Mouse (Mus musculus) activated CD4-positive, CD25-positive, alpha-beta regulatory T cell, adult 4 months (primary cell): ENCODE measurements around the gene Tex14. TPM values are rescaled to one million over a fixed set of nuclear protein-coding genes. Genes with fewer than 3 reads are reported as not detected.
A peak's percentile ranks its signal among the peaks of the same experiment; 100 is the strongest.
"Not testable (repeated sequence)": the region's sequence is repeated elsewhere in the genome, so short reads cannot be mapped to it uniquely, and the experiment has no call there.

Experiments
- ATAC-seq: one replicate; pipeline ENCODE4 v1.8.0; 2017
- polyA plus RNA-seq, 2 experiments: library from polyadenylated mRNA; unstranded; fragments of 100-300 nt; shearing (Covaris generic); gene quantifications; one replicate each; pipeline ENCODE4 v1.2.1; 2017

Gene Tex14
- polyA plus RNA-seq, 2 experiments from 2014 or later: 0.22 to 0.58 TPM

DNA sequence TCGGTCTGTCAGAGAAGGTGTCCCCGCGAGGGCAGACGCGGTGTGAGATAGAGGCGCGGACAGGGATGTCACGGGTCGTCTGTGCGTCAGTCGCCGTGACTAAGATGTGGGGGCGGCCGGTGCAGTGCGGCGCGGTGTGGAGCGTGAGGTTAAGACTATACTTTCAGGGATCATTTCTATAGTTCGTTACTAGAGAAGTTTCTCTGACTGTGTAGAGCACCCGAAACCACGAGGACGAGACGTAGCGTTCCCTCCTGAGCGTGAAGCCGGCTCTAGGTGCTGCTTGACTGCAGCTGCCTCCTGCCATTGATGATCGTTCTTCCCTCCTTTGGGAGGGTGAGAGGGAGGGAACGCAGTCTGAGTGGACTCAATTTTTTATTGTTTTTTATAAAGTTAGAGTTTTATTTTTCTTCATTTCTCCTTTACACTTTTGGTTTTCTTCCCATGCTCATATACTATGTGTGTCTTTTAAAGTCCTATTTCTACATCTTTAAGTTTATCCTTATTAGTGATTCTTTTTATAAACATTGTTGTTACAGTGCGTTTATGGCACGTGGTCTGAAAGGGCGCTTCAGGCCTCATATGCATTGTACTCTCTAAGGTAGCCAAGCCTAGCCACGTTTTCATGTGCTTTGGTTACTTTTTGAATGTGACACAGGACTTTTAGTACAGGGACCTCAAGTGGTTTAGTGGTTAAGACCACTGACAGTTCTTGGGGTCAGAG is 43.8 kb downstream of the Tex14 start:
- peak; percentile 75 for ATAC-seq

DNA sequence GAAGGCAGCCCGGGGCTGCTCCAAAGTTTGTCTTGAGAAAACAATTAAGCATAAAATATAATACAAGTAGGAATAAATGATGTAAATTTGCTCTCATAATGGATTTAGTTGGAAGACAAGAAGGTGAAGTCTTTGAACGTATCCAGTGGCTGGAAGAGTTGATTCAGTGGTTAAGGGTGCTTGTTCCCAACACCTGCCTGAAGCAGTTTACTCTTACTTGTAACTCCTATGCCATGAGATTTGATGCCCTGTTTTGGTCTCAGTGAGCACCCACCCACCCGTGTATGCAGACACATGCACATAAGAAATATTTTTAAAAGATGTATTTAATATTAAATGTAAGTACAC is 44.3 kb downstream of the Tex14 start:
- no peak for ATAC-seq

DNA sequence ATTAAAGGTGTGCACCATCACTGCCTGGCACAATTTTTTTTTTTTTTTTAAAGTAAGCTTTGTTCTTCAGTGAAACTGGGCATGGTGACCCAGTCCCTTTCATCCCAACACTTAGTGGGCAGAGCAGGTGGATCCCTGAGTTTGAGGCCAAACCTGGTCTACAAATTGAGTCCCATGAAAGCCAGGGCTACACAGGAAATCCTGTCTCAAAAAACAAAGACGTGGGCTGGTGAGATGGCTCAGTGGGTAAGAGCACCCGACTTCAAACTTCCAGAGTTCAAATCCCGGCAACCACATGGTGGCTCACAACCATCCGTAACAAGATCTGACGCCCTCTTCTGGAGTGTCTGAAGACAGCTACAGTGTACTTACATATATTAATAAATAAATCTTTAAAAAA is 45.0 kb downstream of the Tex14 start:
- not testable (repeated sequence) for ATAC-seq

DNA sequence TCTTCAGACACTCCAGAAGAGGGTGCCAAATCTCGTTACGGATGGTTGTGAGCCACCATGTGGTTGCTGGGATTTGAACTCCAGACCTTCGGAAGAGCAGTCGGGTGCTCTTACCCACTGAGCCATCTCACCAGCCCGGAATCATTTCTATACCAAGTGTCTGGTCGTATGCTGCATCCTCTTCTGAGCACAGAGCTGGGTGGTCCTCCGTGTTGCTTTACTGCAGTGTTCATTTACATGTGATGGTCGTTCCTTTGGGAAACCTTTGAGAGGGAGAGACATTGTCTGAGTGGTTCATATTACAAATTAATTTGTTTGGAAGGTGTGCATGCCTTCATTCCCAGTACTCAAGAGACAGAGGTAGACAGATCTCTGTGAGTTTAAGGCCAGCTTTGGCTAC is 47.9 kb downstream of the Tex14 start:
- ATAC-seq: not testable (repeated sequence)

DNA sequence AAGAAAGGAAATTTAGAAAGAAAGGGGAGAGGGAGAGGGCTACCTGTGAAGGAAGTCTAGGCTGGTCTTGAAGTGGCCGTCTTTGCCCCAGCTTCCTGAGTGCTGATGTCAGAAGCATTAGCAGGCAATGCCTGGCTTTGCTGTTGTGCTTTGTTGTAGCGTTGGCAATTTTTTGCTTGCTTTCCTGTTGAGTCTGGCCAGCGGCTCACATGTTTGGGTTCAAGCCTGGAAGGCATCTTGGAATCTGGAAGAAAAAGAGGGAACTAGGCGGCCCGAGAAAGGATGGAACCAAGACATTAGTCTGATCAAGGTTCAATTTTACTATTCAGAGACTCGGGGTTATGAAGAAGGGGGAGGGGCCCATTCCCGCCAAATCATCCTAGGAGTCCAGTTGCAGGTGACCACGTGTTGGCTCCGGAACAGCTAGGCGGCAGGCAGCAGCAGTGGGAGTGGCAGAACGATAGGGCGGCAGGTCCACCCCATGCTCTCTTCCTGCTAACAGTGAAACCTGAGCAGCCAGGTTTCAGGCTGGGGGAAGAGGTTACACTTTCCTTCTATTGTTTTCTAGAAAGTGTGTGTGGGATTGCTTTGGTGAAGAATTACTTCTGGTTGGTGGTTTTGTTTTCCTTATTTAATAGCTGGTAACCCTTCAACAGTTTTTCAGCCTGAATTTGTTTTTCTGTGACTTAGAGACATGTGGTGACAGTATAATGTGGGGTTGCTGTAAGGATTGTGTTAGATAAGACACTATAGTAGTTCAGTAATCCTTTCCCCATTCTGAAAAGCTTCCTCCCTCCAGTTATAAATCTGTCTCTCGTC is 48.6 kb downstream of the Tex14 start:
- no peak for ATAC-seq

DNA sequence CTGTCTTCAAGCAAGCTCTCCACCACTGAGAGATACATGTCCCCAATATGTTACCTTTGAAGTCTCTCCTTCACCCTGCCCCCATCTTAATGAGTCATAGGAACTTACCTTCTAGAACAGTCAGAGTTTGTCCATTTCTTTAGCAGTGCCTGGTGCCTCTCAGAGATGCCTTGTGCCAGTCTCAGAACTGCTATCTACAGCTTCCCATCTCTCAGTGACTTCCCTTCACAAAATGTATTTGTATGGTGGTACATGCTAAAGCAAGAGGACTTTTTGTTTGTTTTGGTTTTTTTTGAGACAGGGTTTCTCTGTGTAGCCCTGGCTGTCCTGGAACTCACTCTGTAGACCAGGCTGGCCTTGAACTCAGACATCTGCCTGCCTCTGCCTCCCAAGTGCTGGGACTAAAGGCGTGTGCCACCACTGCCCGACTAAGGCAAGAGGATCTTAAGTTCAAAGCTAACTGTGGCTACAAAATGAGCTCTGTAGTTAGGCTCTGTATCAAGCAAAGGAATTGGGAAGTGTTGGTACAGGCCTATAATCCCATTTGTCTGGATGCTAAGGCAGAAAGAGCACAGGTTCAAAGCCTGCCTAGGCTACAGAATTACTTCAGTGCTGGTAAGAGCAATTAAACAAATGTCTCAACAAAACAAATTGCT is 49.3 kb downstream of the Tex14 start:
- ATAC-seq: peak; percentile 54

DNA sequence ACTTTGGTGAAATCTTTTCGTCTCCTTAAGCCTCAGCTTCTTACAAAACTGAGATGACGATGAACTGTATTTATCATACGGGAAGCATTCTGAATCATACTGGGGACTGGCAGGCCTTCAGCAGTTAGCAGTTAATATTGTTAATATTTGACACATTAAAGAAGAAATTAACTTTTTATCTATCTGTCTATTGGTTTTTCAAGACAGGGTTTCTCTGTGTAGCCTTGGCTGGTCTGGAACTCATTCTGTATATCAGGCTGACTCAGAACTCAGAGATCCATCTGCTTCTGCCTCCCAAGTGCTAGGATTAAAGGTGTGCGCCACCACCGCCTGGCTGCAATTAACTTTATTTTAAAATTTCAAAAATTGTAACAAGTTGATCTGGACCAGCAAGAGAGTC is 50.7 kb downstream of the Tex14 start:
- ATAC-seq: no peak

DNA sequence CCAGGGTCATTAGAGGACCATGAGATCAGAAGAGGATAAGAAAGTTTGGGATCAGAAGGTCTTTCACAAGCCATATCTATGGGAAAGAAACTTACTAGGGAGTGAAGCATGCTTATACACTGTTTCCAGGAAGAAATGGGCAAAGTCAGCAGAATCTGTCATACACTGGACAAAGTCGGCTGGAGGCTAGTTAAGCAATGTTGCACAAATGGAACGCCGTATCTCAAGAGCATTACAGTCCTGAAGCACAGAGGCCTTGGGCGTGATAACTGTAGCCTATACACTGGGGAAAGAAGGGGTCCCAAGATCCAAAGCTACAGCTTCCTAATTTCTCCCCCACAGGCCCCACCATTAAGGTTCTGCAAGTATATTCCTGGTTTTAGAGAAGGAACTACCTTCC is 51.1 kb downstream of the Tex14 start:
- no peak for ATAC-seq

DNA sequence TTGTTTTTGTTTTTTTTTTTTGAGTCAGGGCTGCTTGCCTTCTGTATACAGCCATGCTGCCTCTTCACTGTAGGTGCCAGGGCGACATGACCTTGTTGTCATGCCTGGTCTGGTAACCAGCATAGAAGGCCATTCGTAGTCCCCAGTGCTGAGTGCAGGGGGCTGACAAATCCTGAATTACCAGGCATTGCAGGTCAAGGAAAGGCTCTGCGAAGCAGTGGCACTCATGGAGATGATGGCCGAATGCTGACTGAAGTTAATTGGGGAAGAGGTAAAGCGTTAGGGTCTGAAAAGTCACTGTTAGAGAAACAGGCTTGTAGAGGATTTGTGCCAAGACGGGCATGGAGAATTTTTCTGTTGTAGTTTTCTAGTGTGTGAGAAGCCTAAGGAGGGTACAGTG is 55.7 kb downstream of the Tex14 start:
- ATAC-seq: no peak

DNA sequence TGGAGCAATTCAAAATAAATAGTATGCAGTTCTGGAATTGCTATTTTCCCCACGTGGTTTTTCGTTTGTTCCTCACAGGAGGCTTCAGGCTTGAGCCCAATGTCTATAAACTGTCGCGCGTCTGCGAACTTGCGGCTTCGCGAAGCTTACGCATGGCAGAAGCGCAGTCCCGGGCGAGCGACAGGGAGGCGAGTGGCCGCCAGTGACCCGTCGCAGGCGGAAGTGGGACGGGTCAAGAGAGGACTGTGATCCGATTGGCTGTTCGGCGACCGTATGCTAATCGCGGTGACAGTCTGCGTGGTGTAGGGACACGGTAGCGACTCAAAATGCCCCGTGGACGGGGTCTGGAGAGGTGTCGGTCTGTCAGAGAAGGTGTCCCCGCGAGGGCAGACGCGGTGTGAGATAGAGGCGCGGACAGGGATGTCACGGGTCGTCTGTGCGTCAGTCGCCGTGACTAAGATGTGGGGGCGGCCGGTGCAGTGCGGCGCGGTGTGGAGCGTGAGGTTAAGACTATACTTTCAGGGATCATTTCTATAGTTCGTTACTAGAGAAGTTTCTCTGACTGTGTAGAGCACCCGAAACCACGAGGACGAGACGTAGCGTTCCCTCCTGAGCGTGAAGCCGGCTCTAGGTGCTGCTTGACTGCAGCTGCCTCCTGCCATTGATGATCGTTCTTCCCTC is 57.1 kb downstream of the Tex14 start:
- peak; percentile 79 for ATAC-seq

DNA sequence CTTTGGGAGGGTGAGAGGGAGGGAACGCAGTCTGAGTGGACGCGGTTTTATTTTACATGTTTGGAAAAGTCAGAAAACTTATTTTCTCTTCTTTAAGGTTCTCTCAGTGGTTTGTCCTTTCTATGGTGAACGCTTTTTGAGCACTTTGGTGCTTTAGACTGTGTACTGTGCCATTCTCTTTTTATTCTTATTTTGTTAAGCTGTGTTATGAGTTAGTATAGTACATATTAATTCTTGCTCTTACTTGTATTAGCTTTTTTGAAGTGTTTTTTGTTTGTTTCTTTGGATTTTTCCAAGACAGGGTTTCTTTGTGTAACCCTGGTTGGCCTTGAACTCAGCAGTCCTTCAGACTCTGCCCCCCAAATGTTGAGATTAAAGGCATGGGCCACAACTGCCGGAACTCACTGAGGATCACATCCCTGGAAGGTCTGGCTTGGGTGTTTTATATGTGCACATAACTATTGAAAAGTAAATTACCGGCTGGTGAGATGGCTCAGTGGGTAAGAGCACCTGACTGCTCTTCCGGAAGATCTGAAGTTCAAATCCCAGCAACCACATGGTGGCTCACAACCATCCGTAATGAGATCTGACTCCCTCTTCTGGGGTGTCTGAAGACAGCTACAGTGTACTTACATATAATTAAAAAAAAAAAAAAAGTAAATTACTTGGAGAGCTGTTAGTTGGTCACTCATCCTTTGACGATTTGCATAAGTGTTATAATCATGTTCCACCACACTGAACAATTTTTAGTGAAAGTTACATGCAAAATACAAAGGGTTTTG is 57.8 kb downstream of the Tex14 start:
- ATAC-seq: peak; percentile 21

DNA sequence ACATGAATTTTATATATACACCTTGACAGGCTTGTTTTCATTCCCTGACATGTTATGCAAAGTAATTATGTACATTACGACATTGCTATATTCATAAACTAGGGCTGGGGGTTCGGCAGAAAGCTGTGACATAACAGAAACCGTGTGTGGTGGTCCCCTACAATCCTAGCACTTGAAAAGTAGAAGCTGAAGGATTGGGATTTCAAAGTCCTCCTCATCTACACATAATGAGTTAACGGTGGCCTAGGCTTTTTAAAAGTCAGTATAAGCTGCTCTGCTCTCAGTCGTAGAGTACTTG is 58.3 kb downstream of the Tex14 start:
- ATAC-seq: no peak

DNA sequence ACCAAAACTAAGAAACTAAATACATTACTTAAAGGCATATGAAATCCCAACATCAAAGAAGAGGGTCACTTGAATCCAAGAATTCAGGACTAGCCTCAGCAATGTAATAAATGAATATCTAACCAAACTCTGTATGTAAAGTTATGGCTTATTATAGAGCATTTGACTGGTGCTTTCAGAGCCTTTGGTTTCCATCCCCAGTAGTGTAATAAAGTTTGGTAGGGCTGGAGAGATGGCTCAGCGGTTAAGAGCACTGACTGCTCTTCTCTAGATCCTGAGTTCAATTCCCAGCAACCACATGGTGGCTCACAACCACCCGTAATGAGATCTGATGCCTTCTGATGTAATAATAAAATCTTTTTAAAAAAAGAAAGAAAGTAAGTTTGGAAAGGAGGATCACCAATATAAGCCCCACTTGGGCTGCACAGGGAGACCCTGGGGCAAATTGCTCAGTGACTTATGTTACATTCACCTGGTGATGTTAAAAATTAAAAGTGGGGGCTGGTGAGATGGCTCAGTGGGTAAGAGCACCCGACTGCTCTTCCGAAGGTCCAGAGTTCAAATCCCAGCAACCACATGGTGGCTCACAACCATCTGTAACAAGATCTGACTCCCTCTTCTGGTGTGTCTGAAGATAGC is 59.0 kb downstream of the Tex14 start:
- not testable (repeated sequence) for ATAC-seq

DNA sequence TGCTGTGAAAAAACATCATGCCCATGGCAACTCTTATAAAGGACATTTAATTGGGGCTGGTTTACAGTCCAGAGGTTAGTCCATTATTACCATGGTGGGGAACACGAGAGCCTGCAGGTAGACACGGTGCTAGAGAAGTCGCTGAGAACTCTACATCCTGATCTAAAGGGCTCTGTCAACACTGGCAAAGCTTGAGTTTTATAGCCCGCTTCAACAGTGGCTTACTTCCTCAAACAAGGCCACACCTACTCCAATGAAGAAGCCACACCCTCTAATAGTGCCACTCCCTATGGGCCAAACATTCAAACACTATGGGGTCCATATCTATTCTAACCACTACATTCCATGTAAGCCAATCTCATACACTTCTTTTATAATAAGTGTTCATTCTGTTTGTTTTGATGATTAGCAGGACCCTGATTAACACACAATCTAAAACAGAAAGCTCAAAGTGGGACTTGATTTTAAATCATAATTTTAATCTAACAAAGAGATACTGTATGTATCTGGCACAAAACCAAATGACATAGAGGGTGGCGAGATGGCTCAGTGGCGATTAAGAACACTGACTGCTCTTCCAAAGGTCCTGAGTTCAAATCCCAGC is 61.2 kb downstream of the Tex14 start:
- ATAC-seq: no peak

DNA sequence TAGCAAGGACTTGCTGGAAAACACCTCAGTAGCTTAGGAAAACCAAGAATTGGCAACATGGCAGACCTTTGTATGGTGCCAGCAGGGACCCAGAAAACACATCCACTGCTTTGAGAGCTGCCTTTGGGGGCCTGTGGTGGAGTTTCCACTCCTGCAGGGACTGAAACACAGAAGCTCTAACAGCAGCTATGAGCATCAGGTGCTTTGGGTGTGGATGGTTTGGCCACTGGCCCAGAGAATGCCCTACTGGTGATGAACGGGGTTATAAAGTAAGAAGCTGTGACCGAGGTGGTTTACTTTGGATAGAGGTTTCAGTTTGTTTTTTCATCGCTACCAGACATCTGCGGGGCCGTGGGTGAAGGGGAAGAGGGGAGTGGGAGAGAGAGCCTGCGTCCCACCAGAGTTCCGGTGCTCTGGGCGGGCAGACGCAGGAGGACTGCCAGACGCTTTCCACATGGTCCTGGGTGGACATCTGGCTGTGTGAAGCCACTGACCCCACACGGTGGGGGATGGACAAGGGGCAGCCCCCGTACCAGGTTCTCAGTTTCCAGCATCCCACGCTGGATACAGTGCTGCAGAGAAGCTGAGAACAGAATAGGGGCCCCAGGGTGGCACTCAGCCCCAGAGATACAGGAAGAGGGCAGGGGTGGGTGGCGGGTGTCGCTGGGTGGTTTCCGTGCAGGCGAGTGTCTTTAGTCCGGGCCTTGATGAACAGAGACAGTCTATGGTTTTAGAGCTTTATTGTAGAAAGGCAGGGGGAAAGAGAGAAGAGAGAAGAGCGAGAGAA is 62.8 kb downstream of the Tex14 start:
- ATAC-seq: peak; percentile 63

DNA sequence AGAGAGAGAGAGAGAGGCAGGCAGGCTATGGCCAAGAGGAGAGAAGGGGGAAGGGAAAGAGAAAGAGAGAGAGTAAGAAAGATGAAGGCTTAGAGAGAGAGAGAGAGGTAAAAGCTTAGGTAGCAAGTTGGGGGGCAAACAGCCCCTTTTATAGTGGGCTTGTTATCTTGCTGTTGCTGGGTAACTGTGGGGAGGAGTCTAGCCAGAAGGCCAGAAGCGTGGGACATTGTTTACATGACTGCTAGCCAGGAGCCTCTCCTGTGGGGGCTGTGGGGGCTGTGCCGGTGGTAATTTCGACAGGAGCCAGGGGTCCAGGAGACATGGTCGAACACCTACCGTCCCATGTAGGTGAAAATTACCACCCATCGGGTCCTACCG is 63.4 kb downstream of the Tex14 start:
- ATAC-seq: no peak

DNA sequence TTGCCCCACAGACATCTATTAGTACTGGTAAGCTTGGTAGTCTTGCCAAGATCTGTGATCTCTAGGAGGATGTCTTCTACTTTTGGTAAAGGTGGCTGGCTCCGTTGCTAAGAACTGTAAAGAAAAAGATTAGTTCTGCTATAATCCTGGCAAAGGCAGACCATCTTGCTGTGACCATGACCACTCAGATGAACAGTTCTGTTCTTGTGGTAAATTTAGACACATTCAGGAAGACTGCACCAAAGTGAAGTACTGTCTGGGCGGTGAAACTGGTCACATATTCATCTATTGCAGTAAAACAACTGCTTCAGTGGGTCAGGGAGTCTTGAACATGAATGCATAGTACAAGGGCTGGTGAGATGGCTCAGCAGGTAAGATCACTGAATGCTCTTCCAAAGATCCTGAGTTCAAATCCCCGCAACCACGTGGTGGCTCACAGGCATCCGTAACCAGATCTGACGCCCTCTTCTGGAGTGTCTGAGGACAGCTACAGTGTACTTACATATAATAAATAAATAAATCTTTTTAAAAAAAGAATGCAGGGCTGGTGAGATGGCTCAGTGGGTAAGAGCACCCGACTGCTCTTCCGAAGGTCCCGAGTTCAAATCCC is 63.9 kb downstream of the Tex14 start:
- ATAC-seq: no peak

DNA sequence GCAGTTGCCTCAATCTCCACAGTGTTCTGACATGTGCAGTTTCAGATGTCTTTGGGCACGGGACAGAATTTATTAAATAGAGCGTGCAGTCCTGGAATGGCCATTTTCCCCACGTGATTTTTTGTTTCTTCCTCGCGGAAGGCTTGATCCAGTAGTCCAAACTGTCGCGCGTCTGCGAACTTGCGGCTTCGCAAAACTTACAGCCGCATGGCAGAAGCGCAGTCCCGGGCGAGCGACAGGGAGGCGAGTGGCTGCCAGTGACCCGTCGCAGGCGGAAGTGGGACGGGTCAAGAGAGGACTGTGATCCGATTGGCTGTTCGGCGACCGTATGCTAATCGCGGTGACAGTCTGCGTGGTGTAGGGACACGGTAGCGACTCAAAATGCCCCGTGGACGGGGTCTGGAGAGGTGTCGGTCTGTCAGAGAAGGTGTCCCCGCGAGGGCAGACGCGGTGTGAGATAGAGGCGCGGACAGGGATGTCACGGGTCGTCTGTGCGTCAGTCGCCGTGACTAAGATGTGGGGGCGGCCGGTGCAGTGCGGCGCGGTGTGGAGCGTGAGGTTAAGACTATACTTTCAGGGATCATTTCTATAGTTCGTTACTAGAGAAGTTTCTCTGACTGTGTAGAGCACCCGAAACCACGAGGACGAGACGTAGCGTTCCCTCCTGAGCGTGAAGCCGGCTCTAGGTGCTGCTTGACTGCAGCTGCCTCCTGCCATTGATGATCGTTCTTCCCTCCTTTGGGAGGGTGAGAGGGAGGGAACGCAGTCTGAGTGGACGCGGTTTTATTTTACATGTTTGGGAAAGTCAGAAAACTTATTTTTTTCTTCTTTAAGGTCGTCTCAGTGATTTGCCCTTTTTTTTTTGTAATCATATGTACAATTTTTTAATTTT is 66.2 kb downstream of the Tex14 start:
- ATAC-seq: peak; percentile 74

DNA sequence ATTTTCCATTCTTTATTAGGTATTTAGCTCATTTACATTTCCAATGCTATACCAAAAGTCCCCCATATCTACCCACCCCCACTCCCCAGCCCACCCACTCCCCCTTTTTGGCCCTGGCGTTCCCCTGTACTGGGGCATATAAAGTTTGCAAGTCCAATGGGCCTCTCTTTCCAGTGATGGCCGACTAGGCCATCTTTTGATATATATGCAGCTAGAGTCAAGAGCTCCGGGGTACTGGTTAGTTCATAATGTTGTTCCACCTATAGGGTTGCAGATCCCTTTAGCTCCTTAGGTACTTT is 66.8 kb downstream of the Tex14 start:
- not testable (repeated sequence) for ATAC-seq
